Mouse (Mus musculus) embryonic facial prominence, embryonic 10.5 days (tissue): Measurements from ENCODE around the gene Stk24. TPM values are rescaled to one million over a fixed set of nuclear protein-coding genes. Genes with fewer than 3 reads are reported as not detected.

Experiments
- DNase-seq: peaks from one replicate; pipeline ENCODE4 v3.0.0-alpha.2; 2017; ENCODE audit warnings: low spot score
- H3K27ac ChIP-seq: fragments of 300-500 bp; sonication (generic); replicated peaks from 2 replicates; pipeline ENCODE4 v1.5.1; 2016; ENCODE audit warnings: mild to moderate bottlenecking
- H3K27me3 ChIP-seq: fragments of 300-500 bp; sonication (generic); replicated peaks from 2 replicates; pipeline ENCODE4 v1.6.1; 2016; ENCODE audit warnings: low read depth, mild to moderate bottlenecking; ENCODE audit not compliant: poor library complexity, severe bottlenecking
- H3K36me3 ChIP-seq: fragments of 300-500 bp; sonication (generic); replicated peaks from 2 replicates; pipeline ENCODE4 v1.6.1; 2016; ENCODE audit warnings: mild to moderate bottlenecking, moderate library complexity
- H3K4me1 ChIP-seq: fragments of 300-500 bp; sonication (generic); 2 replicates; pipeline ENCODE4 v1.6.1; 2016
- H3K4me3 ChIP-seq: fragments of 300-500 bp; sonication (generic); 2 replicates; pipeline ENCODE4 v1.5.1; 2016; ENCODE audit warnings: mild to moderate bottlenecking, moderate library complexity
- H3K9me3 ChIP-seq: fragments of 300-500 bp; sonication (generic); 2 replicates; pipeline ENCODE4 v1.6.1; 2016; ENCODE audit warnings: mild to moderate bottlenecking
- WGBS: fragments of 180-500 bp; shearing (Covaris S2); methylation state at CpG from one replicate; pipeline ENCODE4 v1.1.7; 2016; 5-methylcytosine and 5-hydroxymethylcytosine counted together
- polyA plus RNA-seq: library from polyadenylated mRNA; unstranded; fragments of >200 nt; fragmentation: Nextera tagmentation; extraction: Ambion mirVana; gene quantifications from 2 replicates; pipeline ENCODE4 v1.2.1, GENCODE M21; 2016

The Stk24 gene
- polyA plus RNA-seq, 1 experiment from 2014 or later, result 39.9 TPM

DNA sequence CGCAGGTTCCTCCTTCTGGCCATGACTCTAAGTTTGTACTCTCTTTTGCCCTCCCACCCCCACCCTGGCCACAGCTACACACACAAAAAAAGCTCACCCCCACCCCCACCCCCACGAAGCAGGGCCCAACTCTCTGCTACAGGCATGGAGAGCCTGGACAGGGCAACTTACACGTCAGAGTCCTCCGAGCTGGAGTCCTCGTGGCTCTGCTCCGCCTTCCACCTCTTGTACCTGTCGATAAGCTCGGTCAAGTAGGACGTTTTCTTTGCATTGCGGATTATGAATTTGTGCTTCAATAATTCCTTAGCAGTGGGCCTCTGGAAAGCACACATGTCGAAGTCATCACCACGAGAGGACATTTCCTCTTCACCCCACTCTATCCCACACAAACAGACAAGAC, 85.3 kb downstream of the Stk24 start:
- Histone ChIP-seq H3K36me3 (peaks cover 92% of the 10 kb centered on the region), H3K27ac (no peak overlapping the region), H3K27me3 (no peaks in the 10 kb centered on the region), H3K4me1 (no peaks in the 10 kb centered on the region), H3K4me3 (no peak overlapping the region), H3K9me3 (no peaks in the 10 kb centered on the region)
- WGBS, result 92% methylated on average over 12 of the region's 12 CpGs
- DNase-seq, result no peak

DNA sequence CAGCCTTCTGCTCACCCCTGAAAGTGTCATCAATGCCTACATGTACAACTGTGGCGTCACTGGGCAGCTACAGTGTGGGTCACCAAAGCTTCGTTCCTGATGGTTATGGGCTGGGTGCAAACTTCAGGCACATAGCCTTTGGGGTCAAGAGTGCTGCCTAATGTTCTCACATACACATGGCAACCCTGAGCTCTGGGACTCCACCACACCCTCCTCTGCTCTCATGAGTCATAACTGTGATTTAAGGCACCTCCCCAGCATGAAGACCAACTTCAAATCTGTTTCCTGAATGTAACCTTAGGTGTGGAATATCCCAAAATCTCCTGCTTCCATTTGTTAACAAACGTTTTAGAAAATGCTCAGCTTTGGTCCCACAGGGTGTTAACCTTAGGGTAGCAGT, 87.4 kb downstream of the Stk24 start:
- 88% methylated on average over 3 of the region's 3 CpGs for WGBS
- Histone ChIP-seq H3K27me3 (no peaks in the 10 kb centered on the region), H3K36me3 (peaks cover 91% of the 10 kb centered on the region), H3K4me3 (no peak overlapping the region), H3K9me3 (no peaks in the 10 kb centered on the region), H3K4me1 (no peaks in the 10 kb centered on the region), H3K27ac (no peak overlapping the region)
- no peak for DNase-seq

DNA sequence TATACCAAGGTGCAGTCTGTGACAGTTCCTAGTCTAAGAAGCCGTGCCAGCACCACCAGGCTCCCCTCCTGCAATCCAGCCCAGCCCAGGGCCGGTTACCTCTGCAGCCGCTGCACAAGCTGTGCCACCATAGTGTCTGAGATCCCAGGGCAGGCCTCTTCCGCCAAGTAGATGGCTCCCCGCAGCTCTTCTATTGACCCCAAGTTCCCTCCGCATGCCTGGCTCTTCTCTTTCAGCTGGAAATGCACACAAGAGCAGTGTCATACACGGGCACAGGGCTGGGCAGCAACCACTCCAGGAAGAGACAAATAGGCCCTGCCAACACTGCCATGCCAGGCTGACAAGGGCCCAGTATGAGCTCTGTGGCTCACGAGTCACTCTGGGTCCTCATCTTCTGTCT, 87.9 kb downstream of the Stk24 start:
- no peaks in the 10 kb centered on the region for H3K9me3 ChIP-seq
- no peaks in the 10 kb centered on the region for H3K4me1 ChIP-seq
- no peak for DNase-seq
- no peaks in the 10 kb centered on the region for H3K27me3 ChIP-seq
- peaks cover 91% of the 10 kb centered on the region for H3K36me3 ChIP-seq
- no peak overlapping the region for H3K4me3 ChIP-seq
- 86% methylated on average over 8 of the region's 8 CpGs for WGBS
- H3K27ac ChIP-seq, result no peak overlapping the region

DNA sequence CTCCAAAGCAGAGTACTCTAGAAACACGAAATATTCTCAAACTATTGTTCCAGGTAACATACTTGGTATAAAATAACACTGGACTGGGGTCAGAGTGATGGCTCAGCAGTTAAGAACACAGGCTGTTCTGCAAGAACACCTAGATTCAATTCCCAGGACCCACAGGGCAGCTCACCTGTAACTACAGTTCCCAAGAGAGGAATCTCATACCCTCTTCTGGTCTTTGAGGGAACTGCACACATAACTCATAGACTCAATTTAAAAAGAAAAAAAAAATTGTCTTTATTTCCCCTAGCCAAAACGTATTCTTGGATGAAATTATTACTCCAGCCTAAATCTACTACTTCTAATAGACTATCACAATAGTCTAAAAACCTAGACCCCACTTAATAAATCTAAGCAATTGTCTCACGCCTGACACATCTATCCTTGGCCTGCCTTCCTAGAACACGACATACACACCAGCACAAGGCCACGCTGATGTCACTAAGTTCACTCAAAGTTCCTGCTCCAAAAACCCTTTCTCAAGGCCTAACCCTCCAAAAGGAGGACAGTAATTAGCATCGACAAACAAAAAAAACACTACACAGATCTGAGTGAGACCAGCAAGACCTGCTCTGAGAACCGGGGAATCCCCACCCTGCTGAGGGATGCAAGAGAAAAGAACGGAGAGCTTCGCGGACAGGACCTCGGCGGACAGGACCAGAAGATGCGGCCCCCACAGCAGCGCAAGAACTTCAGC, 94.3 kb downstream of the Stk24 start:
- H3K4me3 ChIP-seq, result no peak overlapping the region
- no peaks in the 10 kb centered on the region for H3K4me1 ChIP-seq
- no peaks in the 10 kb centered on the region for H3K27me3 ChIP-seq
- DNase-seq, result no peak
- WGBS, result 94% methylated on average over 14 of the region's 14 CpGs
- no peaks in the 10 kb centered on the region for H3K9me3 ChIP-seq
- peaks cover 93% of the 10 kb centered on the region for H3K36me3 ChIP-seq
- H3K27ac ChIP-seq, result no peak overlapping the region

DNA sequence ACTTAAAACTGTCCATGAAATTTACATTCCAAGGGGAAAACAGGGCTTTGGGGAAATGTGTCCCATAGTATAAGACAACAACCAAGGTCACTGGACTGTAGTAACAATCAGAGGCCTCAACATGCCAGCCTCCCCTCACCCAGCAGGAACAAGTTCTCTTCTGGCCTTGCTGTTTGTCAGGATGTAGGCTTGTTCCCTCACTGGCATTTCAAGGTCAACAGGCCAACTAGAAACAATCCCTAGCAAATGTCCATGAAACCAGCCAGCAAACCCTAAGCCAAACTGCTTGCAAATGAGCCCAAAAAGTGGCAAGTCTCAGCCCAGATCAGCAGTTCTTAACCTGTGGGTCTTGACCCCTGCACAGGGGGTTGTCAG, 98.5 kb downstream of the Stk24 start:
- Histone ChIP-seq H3K27ac (no peak overlapping the region), H3K9me3 (no peaks in the 10 kb centered on the region), H3K4me1 (no peaks in the 10 kb centered on the region), H3K27me3 (no peaks in the 10 kb centered on the region), H3K36me3 (peaks cover 100% of the 10 kb centered on the region), H3K4me3 (no peak overlapping the region)
- DNase-seq, result no peak

DNA sequence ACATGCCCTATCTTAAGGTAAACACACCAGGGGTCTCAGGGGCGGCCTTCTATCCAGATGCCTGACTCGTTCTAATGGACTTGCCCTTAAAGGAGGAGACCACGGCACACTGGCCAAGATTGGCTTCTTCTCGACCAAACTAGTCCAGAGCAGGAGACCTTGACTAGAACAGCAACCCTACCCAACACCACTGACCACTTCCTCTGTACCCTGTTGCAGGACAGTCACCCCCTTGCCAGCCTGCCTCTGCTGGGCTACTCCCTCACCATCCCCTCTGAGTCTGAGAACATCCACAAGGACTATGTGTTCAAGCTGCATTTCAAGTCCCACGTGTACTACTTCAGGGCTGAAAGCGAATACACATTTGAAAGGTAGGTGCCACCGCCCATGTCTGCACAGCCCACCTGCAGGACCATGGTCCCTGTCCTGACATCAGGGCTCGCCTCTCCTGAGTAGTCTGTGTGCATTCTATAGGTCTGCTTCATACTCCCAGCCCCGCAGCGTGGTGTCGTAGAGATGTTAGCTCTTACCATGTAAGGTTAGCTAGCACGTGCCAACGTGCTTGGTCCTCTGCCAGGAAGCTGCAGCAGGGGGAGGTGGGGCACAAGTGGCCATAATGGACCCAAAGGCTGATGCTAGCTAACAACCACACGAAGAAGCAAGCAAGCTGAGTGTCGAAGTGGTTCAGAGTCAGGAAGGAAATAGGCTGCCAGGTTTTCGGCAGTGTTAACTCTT, 99.0 kb downstream of the Stk24 start:
- 87% methylated on average over 16 of the region's 16 CpGs for WGBS
- Histone ChIP-seq H3K9me3 (no peaks in the 10 kb centered on the region), H3K27ac (no peak overlapping the region), H3K27me3 (no peaks in the 10 kb centered on the region), H3K4me3 (no peak overlapping the region), H3K36me3 (peaks cover 100% of the 10 kb centered on the region), H3K4me1 (no peaks in the 10 kb centered on the region)
- no peak for DNase-seq

DNA sequence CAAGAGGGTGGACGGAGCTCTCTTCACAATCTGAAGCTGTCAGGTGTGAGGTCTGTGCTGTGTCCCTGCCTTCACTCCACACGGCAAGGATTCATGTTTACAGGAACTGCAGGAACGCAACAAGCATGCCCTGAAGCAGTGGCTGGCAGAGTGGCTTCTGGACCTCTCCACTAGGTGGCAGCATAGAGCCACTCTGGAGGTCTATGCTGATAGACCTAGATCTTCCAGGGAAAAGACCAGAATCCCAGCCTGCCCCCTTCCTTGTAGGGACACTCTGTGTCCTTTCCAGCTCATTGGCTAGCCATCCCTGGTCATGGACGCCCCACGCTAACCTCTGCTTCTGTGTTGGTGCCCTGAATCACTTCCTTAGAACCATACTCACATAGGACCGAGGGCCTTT, 100.7 kb downstream of the Stk24 start:
- Histone ChIP-seq H3K4me3 (no peak overlapping the region), H3K27me3 (no peaks in the 10 kb centered on the region), H3K27ac (no peak overlapping the region), H3K4me1 (no peaks in the 10 kb centered on the region), H3K9me3 (no peaks in the 10 kb centered on the region), H3K36me3 (peaks cover 100% of the 10 kb centered on the region)
- WGBS, result 29% methylated on average over 6 of the region's 6 CpGs
- DNase-seq, result peak; percentile 84

DNA sequence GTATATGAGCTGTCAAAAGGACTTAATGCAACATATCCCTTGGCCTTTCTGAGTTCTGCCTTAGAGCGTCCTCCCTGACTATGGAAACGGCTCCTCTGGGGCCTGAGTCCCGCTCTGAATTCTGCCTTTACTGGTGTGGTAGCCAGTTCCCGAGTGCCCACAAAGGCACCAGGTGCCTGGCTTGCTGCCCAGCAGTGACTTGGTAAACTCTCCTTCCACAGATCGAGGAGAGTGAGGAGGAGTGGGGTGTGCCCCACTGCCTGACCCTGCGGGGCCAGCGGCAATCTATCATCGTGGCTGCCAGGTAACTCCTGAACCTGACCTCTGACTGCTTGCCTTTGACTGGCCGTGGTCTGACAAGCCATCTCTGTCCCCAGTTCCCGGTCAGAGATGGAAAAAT, 103.8 kb downstream of the Stk24 start:
- no peaks in the 10 kb centered on the region for H3K9me3 ChIP-seq
- H3K36me3 ChIP-seq, result peaks cover 100% of the 10 kb centered on the region
- no peaks in the 10 kb centered on the region for H3K4me1 ChIP-seq
- no peak overlapping the region for H3K27ac ChIP-seq
- no peak for DNase-seq
- H3K4me3 ChIP-seq, result no peak overlapping the region
- no peaks in the 10 kb centered on the region for H3K27me3 ChIP-seq
- 91% methylated on average over 10 of the region's 10 CpGs for WGBS

DNA sequence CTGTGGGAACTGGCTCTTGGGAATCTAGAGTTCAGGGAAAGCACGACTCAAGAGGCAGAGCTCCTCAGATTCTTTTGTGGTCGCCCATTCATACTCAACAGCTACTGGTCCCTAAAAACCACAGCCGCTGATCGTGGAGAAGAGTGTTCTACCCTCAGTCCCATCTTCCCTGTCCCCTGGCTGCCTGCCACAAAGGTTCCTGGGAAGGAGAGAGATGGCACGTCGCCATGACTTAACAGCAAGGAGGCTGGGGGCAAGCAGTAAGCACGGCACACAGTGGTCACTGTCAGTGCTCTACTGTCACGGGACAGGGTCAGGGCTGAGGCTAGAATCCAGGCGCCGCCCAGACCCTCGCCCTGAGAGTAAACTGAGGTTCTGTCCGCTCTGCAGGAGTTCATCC, 104.8 kb downstream of the Stk24 start:
- no peaks in the 10 kb centered on the region for H3K4me1 ChIP-seq
- H3K9me3 ChIP-seq, result no peaks in the 10 kb centered on the region
- peaks cover 100% of the 10 kb centered on the region for H3K36me3 ChIP-seq
- no peak overlapping the region for H3K27ac ChIP-seq
- H3K27me3 ChIP-seq, result no peaks in the 10 kb centered on the region
- 89% methylated on average over 12 of the region's 12 CpGs for WGBS
- no peak for DNase-seq
- H3K4me3 ChIP-seq, result no peak overlapping the region

DNA sequence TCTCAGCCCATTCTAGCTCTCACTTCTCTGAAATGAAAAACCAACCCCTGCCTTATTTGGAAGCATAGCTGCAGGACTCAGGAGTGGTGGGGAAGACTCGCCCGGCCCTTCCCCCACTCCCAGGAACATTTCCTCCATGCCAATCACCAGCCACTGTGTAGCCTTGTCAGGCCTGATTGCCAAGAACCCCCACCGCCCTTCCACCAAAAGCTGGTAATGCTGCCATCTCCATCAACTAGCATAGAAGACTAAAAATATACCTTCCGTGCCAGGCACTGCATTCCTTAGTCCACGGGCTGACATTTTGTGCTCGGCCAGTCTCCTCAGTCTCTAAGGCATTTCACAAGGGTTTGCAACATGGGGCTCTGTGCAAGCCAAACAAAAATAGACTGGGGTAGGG, 109.3 kb downstream of the Stk24 start:
- Histone ChIP-seq H3K36me3 (peaks cover 99% of the 10 kb centered on the region), H3K4me3 (no peak overlapping the region)
- no peak for DNase-seq

DNA sequence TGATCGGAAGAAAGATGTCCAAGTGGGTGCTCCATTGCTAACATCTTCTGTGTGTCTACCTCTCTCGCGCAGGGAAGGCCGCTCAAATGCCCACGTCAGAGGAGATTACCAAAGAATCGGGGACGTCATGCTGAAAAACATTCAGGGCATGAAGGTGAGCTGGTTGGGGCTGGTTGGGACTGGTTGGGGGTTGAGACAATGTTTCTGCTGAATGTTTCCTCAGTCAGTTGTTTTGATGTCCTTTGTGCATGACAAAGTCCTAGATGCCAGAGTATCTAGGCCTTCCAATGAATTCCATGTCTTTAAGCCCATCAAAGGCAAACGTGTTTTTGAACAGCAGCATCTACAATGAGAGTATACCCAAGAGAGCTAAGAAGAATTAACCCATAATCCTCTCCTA, 112.0 kb downstream of the Stk24 start:
- peaks cover 99% of the 10 kb centered on the region for H3K36me3 ChIP-seq
- WGBS, result 89% methylated on average over 8 of the region's 8 CpGs
- no peak for DNase-seq
- no peak overlapping the region for H3K27ac ChIP-seq
- peaks cover 7% of the 10 kb centered on the region for H3K4me1 ChIP-seq
- no peaks in the 10 kb centered on the region for H3K27me3 ChIP-seq
- H3K4me3 ChIP-seq, result no peak overlapping the region
- no peaks in the 10 kb centered on the region for H3K9me3 ChIP-seq

More for the DNA sequence above, 109.3 kb downstream of the Stk24 start:
- H3K27me3 ChIP-seq, result no peaks in the 10 kb centered on the region
- WGBS, result 83% methylated on average over 6 of the region's 6 CpGs
- peaks cover 4% of the 10 kb centered on the region; the same call in 1 of the 2 replicates for H3K4me1 ChIP-seq
- H3K9me3 ChIP-seq, result no peaks in the 10 kb centered on the region
- no peak overlapping the region for H3K27ac ChIP-seq

DNA sequence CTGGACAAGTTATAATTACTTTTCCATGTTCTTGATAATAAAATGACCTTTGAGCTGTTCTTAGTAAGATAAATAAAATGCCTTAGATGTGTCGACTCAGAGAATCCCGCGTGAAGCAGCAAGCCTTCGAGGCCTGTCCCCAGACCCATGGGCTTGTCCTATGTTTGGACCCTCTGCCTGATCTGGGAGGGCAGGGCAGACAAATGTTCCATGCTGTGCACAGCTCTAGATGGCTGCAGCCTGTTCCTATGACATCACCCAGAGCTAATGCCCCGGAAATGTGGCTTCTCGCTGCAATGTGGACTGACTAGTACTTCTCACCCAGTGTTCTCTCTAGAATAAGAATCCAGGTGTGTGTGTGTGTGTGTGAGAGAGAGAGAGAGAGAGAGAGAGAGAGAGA, 115.4 kb downstream of the Stk24 start:
- Histone ChIP-seq H3K27ac (no peak overlapping the region), H3K27me3 (no peaks in the 10 kb centered on the region), H3K4me3 (no peak overlapping the region), H3K9me3 (no peaks in the 10 kb centered on the region), H3K4me1 (peaks cover 17% of the 10 kb centered on the region), H3K36me3 (peaks cover 98% of the 10 kb centered on the region)
- DNase-seq, result no peak
- 90% methylated on average over 6 of the region's 6 CpGs for WGBS

DNA sequence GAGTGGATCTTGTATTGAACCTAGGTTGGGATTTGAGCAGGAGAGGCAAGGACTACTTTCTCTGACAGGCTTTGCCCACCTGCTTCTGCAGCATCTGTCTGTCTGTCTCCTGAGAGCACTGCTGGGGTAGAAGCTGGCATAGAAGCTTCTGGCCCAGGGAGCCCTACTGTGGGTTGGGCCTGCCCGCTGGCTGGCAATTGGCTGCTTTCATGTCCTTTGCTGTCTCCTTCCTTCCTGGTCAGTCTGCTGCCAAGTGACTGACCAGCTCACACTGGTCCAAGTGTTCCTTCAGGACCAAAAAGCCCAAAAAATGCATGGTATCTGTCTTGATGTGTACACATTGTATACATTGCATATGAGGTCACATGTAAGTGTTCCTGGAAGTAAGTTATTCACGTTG, 115.9 kb downstream of the Stk24 start:
- Histone ChIP-seq H3K4me3 (no peak overlapping the region), H3K27ac (no peak overlapping the region), H3K36me3 (peaks cover 97% of the 10 kb centered on the region), H3K4me1 (peaks cover 17% of the 10 kb centered on the region), H3K9me3 (no peaks in the 10 kb centered on the region), H3K27me3 (no peaks in the 10 kb centered on the region)
- DNase-seq, result no peak
- 77% methylated on average over 2 of the region's 2 CpGs for WGBS
